Mouse (Mus musculus) E14TG2a.4 (cell line): ENCODE measurements around the gene Gm21876.
"Not testable (repeated sequence)": the region's sequence is repeated elsewhere in the genome, so short reads cannot be mapped to it uniquely, and the experiment has no call there.

ENCODE experiments used
- H3K27me3 ChIP-seq: 2 replicates; pipeline ENCODE4 v1.6.1; 2014; ENCODE audit warnings: low read length, control low read depth; ENCODE audit not compliant: insufficient read depth
- H3K36me3 ChIP-seq: 2 replicates; pipeline ENCODE4 v1.6.1; 2014; ENCODE audit warnings: low read length, control low read depth; ENCODE audit not compliant: insufficient read depth
- H3K4me1 ChIP-seq: replicated peaks from 2 replicates; pipeline ENCODE4 v1.6.1; 2014; ENCODE audit warnings: low read depth, low read length, control low read depth
- H3K4me3 ChIP-seq: replicated peaks from 2 replicates; pipeline ENCODE4 v1.5.1; 2014; ENCODE audit warnings: mild to moderate bottlenecking, low read length
- H3K9me3 ChIP-seq: 2 replicates; pipeline ENCODE4 v1.6.1; 2014; ENCODE audit warnings: low read length, control low read depth
- CTCF ChIP-seq: conservative IDR thresholded peaks from 2 replicates; pipeline ENCODE4 v1.5.1; 2014; ENCODE audit warnings: low read length
- NANOG ChIP-seq: IDR thresholded peaks from 2 replicates; pipeline ENCODE4 v1.6.1; 2014; ENCODE audit warnings: borderline replicate concordance, low read length, mixed read lengths
- POU5F1 ChIP-seq: IDR thresholded peaks from 2 replicates; pipeline ENCODE4 v1.6.1; 2014; ENCODE audit warnings: low read length, borderline replicate concordance

The Gm21876 gene

DNA sequence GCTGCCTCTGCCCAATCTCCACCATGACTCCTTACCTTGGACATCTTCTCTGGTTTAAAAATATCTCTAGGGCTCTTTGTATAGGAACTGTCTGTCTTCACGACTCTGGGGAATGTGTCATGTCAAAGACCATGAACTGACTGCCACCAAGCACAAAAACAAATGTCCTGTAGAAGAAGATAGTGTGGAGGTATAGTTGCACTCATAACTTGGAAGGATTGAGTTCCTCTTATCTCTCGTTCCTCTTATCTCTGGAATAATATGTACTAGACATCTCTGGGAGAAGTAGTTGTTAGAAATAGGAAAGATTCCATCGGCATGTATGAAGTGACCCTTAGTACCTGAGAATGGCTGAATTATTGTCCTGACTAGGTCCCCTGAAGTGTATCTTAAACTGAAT is at the start of gene Gm21876:
Gm21876 (minus strand) TSS at position 101 of the 400 bp plus-strand sequence.
- no peaks in the 10 kb centered on the region for H3K4me1 ChIP-seq
- H3K9me3 ChIP-seq: no peaks in the 10 kb centered on the region

DNA sequence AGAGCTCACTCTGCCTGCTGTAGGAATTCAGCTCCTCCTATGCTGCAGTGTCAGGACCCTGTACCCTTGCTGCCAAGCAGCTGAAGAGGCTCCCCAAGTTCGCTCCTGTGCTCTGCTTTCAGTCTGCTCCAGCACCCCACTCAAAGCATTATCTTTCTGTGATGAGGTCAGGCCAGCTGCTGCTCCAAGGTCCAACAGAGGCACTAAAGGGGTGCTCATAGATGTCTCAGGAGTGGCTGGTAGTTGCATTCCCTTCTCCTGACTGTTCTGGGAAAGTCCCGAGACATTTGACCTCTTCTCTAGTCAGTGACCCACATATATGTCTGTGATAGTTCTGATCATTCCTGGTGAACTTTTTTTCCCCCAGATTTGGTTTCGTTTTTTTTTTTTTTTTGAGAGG is 45.0 kb upstream of the Gm21876 start:
- H3K4me3 ChIP-seq: no peak overlapping the region
- TF ChIP-seq POU5F1 (no peak), CTCF (no peak), NANOG (no peak)
- H3K9me3 ChIP-seq: no peaks in the 10 kb centered on the region
- H3K27me3 ChIP-seq: no peaks in the 10 kb centered on the region
- H3K4me1 ChIP-seq: no peaks in the 10 kb centered on the region
- H3K36me3 ChIP-seq: no peaks in the 10 kb centered on the region

More for the DNA sequence above, at the start of gene Gm21876:
- Histone ChIP-seq H3K4me3 (no peak within 1 kb of the TSS), H3K36me3 (no peaks in the 10 kb centered on the region), H3K27me3 (no peaks in the 10 kb centered on the region)
- TF ChIP-seq CTCF (no peak), POU5F1 (no peak)

DNA sequence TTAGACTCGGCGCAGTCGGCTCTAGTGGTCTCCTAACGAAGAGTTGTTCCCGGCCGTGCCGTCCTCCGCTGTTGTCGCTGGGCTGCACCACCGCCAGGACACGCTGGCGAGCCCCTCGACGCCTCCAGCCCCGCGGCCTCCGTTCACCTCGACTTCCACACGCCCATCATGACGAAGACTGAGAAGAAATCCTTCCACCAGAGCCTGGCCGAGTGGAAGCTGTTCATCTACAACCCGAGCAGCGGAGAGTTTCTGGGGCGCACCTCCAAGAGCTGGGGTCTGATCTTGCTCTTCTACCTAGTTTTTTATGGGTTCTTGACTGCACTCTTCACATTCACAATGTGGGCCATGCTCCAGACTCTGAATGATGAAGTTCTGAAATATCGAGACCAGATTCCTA is 28.8 kb downstream of the Gm21876 start:
- H3K4me3 ChIP-seq, H3K36me3 ChIP-seq, H3K27me3 ChIP-seq, H3K4me1 ChIP-seq: not testable (repeated sequence)
- peaks cover 38% of the 10 kb centered on the region for H3K9me3 ChIP-seq
